Mouse (Mus musculus) Patski (cell line): Measurements from ENCODE around the gene Plekhb1. TPM values are rescaled to one million over a fixed set of nuclear protein-coding genes. Genes with fewer than 3 reads are reported as not detected.

Experiments used
- ATAC-seq: fragments of 100-300 bp; one replicate; pipeline ENCODE4 v1.8.0; 2021
- CTCF ChIA-PET: fragments of 350-600 bp; sonication (Branson Sonifier 250); formaldehyde crosslinking; loops from one replicate; lab custom pipeline; 2022; ENCODE audit warnings: inconsistent platforms; lab: Charles Lee
- POLR2A ChIA-PET: fragments of 350-600 bp; sonication (Branson Sonifier 250); formaldehyde crosslinking; loops from one replicate; lab custom pipeline; 2022; ENCODE audit warnings: antibody characterized with exemption, inconsistent platforms; lab: Charles Lee
- DNase-seq: peaks from one replicate; pipeline ENCODE4 v3.0.0-alpha.2; 2011; ENCODE audit warnings: low read depth, low spot score
- H3K27me3 ChIP-seq: fragments of 371-371 bp; one replicate; pipeline ENCODE4 v1.5.1; 2021
- CTCF ChIP-seq: fragments of 100-300 bp; IDR thresholded peaks from one replicate; pipeline ENCODE4 v1.5.1; 2021
- in situ Hi-C: fragments of 300-500 bp; cut with MboI; formaldehyde crosslinking; loops from 3 replicates; pipeline ENCODE4 v1.11.1; 2018; ENCODE audit warnings: low pct_unique_long_range_greater_than_20kb, mixed read lengths
- polyA plus RNA-seq: library from polyadenylated mRNA; unstranded; gene quantifications from one replicate; pipeline ENCODE4 v1.2.3, GENCODE M21; 2021

Gene Plekhb1
- polyA plus RNA-seq, 1 experiment from 2014 or later = 9.5 TPM

DNA sequence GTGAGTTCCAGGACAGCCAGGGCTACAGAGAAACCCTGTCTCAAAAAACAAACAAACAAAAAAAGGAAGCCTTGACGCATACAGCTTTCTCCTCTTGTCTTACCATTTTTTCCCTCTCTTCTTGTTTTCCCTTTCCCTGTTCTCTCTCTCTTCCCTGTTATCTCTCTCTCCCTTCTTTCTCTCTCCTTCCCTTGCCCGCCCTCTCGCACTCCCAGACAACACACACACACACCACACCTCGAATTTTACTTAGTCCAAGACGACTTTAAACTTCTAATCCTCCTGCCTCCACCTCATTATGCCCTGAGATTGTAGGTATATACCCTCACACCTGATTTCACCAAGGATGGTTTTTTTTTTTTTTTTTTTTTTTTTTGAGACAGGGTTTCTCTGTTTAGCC, 21.9 kb upstream of the Plekhb1 start:
- ATAC-seq (no peak), DNase-seq (no peak)
- ChIA-PET CTCF (interaction anchor here (0.8 to 3.1 kb wide), 8 partner anchors 18 to 165 kb away, joined by 3 to 14 read pairs (median 4); partner anchors contain the start of gene Plekhb1), POLR2A (no interaction called here)
- H3K27me3 ChIP-seq = no peaks in the 10 kb centered on the region
- no peak for TF ChIP-seq CTCF
- in situ Hi-C loops = loop anchor here (10.0 kb wide), 1 partner anchor 121 kb away; no protein-coding TSS in a partner anchor

DNA sequence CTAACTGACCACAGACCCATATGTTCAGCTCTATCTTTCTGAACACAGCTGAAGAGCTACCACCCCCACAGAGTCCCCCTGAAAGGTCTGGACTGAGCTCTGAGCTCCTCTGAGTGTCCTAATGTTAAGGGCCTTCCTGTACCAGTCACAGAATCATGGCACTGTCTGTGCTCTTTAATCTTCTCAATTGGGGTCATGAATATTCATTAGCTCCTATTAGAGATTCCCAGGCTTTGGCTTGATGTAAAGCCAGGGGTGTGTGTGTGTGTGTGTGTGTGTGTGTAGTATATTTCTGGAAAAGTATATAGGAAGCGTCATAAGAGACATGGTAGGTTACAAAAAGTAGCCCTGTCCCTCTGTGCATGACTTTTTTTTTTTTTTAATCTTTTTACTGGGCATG, 21.0 kb upstream of the Plekhb1 start:
- DNase-seq (no peak), ATAC-seq (no peak)
- H3K27me3 ChIP-seq = no peaks in the 10 kb centered on the region
- TF ChIP-seq CTCF = no peak
- in situ Hi-C loops = loop anchor here (10.0 kb wide), 1 partner anchor 122 kb away; no protein-coding TSS in a partner anchor
- POLR2A ChIA-PET = no interaction called here
- CTCF ChIA-PET = interaction anchor here (0.9 kb wide), 1 partner anchor 162 kb away, joined by 4 read pairs; no protein-coding TSS in a partner anchor

DNA sequence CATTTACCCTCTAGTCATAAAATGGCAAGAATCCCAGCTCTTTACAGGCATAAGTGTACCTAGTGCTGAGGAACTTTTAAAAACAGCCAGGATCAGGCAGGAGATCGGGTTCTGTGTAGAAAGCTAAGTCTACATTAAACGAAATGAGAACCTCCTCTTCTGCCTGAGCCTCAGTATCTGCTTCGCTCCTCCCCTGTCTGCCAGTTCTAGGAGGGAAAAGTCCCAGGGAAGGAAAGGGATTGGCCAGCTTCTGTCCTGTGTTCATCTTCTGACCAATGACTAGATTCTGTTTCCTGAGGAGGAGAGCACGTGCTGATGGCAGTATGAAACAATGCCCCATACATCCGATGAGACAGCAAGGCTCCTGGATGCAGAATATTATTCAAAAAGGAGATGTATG, 18.9 kb upstream of the Plekhb1 start:
- in situ Hi-C loops = loop anchor here (10.0 kb wide), 1 partner anchor 124 kb away; no protein-coding TSS in a partner anchor
- no peak for DNase-seq
- TF ChIP-seq CTCF = no peak
- ChIA-PET CTCF (interaction anchor here (0.9 kb wide), 1 partner anchor 152 kb away, joined by 3 read pairs; no protein-coding TSS in a partner anchor), POLR2A (no interaction called here)
- H3K27me3 ChIP-seq = no peaks in the 10 kb centered on the region
- ATAC-seq = no peak

DNA sequence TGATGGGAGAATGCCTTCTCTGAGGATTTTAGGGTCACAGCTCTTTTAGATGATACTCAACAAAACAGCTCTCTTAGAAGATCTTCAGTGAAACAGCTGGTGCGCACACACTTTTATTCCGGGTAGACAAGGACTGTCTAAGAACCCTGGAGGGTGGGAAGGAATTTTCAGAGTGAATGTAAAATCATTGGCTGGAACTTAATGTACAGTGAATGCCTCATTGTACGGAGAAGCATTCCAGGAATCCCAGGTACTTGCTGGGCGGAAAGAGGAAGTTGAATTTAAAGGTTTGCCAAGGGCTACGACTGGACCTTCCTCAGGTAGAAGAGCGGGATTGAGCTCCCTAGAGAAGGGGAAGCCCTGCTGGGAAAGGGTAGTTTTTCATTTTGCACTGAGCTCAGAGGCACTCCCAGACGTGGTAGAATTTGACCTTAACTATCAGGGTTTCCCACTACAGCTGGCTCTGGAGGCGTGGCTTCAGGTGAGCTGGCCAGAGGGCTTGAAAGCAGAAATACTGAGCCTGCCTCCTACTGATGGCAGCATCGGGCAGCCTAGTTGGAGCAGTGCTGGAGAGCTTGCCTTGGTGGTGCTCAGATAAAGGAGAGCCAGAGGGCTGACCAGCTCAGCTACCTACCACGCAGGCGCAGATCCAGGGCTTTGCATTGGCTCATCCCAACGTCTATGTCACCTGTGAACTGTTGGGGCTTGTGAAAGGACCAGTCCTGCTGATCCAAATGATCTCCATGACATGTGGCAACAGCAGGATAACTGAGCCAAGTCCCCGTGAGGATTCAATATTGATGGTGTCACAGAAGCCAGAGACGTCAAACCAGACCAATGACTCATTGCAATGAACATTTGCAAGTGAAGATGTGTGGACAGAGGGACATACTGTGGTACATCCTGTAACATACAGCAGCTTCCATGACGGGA, 17.0 kb upstream of the Plekhb1 start:
- no peaks in the 10 kb centered on the region for H3K27me3 ChIP-seq
- in situ Hi-C loops = no loop called here
- no peak for TF ChIP-seq CTCF
- DNase-seq = no peak
- no peak for ATAC-seq
- POLR2A ChIA-PET = interaction anchor here (0.6 kb wide), 1 partner anchor 193 kb away, joined by 6 read pairs; no protein-coding TSS in a partner anchor
- CTCF ChIA-PET = interaction anchor here (1.0 to 1.2 kb wide), 3 partner anchors 55 to 184 kb away, joined by 3 to 4 read pairs (median 3); partner anchors contain the start of gene Relt

DNA sequence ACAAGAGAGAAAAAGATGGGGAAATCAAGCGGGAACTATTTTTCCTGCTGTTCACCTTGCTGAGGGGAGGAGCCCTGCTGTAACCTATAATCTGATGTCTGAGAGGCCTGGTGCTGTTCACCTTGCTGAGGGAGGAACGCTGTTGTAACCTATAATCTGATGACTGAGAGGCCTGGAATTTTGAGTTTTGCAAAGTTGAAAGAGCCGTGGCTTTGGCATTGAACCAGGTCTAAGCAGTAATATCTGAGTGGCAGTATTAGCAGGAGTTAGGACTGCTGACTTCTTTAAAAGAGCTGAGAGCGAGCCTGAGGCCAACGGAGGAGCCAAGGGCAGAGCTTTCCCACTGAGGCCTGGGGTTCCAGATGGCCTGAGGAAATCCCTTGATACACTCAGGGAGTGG, 15.8 kb upstream of the Plekhb1 start:
- in situ Hi-C loops = no loop called here
- no peak for TF ChIP-seq CTCF
- DNase-seq (no peak), ATAC-seq (no peak)
- no peaks in the 10 kb centered on the region for H3K27me3 ChIP-seq
- POLR2A ChIA-PET = no interaction called here
- CTCF ChIA-PET = interaction anchor here (1.2 to 4.9 kb wide), 3 partner anchors 13 to 157 kb away, joined by 3 to 34 read pairs (median 4); no protein-coding TSS in a partner anchor

DNA sequence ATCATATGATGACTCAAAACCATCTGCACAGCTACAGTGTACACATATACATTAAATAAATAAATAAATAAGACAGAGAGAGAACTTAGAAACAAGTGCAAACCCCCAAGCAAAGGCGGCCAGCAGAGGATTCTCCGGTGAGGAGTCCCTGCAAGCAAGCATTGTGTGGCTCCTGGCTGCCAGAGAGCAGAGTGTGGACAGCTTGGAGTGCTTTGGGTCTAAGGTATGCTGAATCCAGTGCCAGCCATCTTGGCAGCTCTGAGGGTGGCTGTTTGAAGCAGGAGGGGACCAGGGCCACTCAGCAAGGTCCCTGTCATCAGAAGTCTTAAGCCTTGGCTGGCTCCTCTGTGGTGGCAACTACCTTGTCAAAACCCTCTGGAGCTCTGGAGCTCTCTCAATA, 12.7 kb upstream of the Plekhb1 start:
- POLR2A ChIA-PET = interaction anchor here (0.6 kb wide), 1 partner anchor 36 kb away, joined by 3 read pairs; no protein-coding TSS in a partner anchor
- ATAC-seq = no peak
- in situ Hi-C loops = no loop called here
- CTCF ChIA-PET = interaction anchor here (1.3 to 4.9 kb wide), 3 partner anchors 10 to 38 kb away, joined by 3 to 34 read pairs (median 3); no protein-coding TSS in a partner anchor
- H3K27me3 ChIP-seq = no peaks in the 10 kb centered on the region
- TF ChIP-seq CTCF = no peak
- no peak for DNase-seq

DNA sequence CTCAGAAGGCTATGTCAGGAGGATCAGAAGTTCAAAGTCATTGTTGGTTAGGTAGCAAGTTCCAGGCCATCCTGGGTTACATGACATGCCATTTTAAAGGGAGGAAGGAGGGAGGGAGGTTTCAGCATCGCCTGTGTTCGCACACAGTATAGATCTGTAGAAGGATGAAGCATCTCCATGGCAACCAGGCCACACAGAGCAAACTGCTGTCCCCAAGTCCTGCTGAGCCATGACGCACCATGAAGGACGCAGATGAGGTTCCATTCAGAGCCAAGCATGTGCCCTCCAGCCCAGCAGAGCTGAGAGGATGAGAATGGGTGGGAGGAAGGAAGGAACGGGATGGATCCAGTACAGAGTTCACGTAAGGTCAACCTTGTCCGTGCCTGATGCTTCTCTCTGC, 11.2 kb upstream of the Plekhb1 start:
- no peak for ATAC-seq
- POLR2A ChIA-PET = no interaction called here
- H3K27me3 ChIP-seq = no peaks in the 10 kb centered on the region
- CTCF ChIA-PET = interaction anchor here (4.9 kb wide), 1 partner anchor 9 kb away, joined by 34 read pairs; no protein-coding TSS in a partner anchor
- no peak for TF ChIP-seq CTCF
- no peak for DNase-seq
- in situ Hi-C loops = no loop called here

DNA sequence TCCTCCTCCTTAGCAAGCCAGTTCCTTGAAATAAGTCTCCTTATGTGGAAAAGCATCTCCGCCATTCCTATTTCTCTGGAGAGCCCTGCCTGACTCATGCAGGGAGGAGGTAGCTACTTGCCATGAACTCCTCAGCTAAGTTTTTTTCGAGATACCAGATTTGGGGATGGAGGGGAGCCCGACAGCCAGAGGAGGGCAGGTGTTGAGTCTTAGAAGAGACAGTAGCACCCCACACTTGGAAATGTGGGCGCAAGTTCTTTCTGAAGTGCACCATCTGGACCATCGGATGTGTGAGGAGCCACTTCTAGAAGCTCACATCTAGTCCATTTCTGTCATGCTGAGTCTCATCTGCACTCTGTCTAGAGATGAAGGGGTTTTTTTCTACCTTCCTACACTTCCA, 8.4 kb upstream of the Plekhb1 start:
- H3K27me3 ChIP-seq = no peaks in the 10 kb centered on the region
- no peak for DNase-seq
- ChIA-PET POLR2A (no interaction called here), CTCF (no interaction called here)
- TF ChIP-seq CTCF = no peak
- ATAC-seq = no peak
- in situ Hi-C loops = no loop called here

DNA sequence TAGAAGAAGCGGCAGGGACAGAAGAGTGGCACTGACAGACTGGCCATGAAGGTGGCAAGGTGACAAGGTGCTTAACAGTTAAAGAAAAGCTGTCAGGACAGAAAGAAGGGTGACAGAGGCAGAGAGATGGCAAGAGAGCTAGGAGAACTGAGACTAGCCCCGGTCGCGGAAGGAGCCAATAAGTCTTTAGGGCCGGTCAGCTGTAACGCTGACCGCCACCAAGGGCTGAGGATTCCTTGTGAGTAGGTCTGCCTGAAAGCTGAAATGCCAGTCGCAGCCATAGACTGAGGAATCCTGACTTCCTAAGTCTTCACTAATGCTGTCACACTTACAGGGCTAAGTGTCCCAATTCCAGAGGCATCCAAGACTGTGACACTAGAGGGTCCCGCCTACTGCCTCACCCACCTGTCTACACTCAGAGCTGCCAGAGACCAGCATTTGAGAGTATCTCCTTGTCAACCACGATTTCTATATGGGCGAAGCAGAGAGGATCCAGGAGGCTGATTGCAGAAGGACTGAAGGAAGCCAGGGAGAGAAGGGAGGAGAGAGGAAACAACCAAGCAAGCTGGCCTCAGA, 1.6 kb upstream of the Plekhb1 start:
- CTCF ChIA-PET = interaction anchor here (0.7 to 4.5 kb wide), 15 partner anchors 10 to 204 kb away, joined by 3 to 34 read pairs (median 3); no protein-coding TSS in a partner anchor
- no peak for DNase-seq
- H3K27me3 ChIP-seq = no peaks in the 10 kb centered on the region
- in situ Hi-C loops = loop anchor here (10.0 kb wide), 1 partner anchor 229 kb away; no protein-coding TSS in a partner anchor
- no peak for ATAC-seq
- no peak for TF ChIP-seq CTCF
- POLR2A ChIA-PET = interaction anchor here (0.6 to 1.1 kb wide), 2 partner anchors 8 to 103 kb away, joined by 3 to 4 read pairs; no protein-coding TSS in a partner anchor

DNA sequence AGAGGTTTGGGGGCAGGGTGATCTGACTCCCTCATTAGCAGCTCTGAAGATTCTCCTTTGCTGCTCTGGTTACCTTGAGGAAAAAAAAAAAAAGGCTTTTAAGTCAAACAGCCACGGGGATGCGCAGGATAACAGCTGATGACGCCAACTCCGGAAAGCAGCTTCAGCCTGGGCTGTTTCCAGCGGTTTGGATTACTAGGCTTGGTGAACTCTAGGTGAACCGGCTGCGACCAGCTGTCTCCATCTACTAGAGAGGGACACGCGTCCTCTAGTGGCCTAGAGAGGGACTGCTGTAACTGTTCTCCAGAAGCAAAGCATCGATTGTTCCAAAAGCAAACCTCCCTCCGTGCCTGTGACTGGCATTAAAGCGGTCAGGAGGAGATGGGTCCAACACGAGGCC, 976 bp upstream of the Plekhb1 start:
- in situ Hi-C loops = loop anchor here (10.0 kb wide), 1 partner anchor 228 kb away; no protein-coding TSS in a partner anchor
- ChIA-PET CTCF (interaction anchor here (0.7 to 4.5 kb wide), 16 partner anchors 9 to 205 kb away, joined by 3 to 34 read pairs (median 3); no protein-coding TSS in a partner anchor), POLR2A (interaction anchor here (0.6 to 1.1 kb wide), 2 partner anchors 9 to 102 kb away, joined by 3 to 4 read pairs; no protein-coding TSS in a partner anchor)
- DNase-seq (peak; percentile 85), ATAC-seq (peak; percentile 92)
- peak; percentile 97 for TF ChIP-seq CTCF
- H3K27me3 ChIP-seq = no peaks in the 10 kb centered on the region
